Mouse (Mus musculus): ENCODE measurements around the gene Wfdc3. TPM values are rescaled to one million over a fixed set of nuclear protein-coding genes. Genes with fewer than 3 reads are reported as not detected.

Gene Wfdc3
- polyA plus RNA-seq, 1 experiment from 2014 or later, result 1.8 TPM

DNA sequence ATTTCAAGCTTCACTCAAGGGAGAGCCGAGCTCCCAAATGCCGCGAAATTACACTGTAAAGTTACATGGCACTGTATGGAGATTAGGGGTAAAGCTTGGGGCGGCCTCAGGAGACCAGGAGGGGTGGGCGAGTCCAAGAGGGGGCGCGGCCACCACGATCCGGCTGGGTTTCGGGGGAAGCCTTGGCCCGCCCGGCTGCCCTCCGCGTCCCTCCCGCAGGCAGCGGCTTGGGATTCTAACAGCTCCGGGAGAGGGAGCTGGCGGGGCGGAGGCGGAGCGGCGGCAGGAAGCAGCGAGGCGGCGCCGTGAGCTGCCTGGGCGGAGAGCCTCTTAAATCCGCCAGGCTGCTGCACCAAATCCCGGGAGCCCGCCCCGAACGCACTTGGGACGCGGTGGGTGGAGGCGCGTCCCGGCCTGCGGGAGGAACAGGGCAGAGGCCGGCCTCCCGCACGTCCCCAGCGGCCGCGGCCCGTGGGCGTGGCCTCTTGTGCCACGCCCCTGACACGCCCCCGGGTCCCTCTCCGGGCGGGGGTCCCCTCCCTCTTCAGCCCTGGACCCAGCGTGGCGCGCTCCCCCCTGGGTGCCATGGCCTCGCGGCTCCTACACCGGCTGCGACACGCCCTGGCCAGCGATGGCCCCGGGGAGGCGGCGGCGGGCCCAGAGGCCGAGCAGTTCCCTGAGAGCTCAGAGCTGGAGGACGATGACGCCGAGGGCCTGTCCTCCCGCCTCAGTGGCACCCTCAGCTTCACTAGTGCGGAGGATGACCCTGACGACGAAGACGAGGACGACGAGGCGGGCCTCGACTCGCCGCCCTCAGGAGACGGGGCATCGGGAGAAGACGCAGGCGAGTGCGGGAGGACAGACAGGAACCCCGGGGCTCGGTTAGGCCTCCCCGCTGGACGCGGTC lies 40.0 kb upstream of the Wfdc3 start, which contains the start of gene Snx21:
Gene Snx21, plus strand, starts transcription at position 343 of the 907 bp plus-strand sequence.
- Histone ChIP-seq H3K4me2 (replicated peaks) (peak within 1 kb of the TSS; percentile 86), H3K27me3 (replicated peaks) (no peaks in the 10 kb centered on the region), H3K36me3 (peaks cover 4% of the 10 kb centered on the region; the same call in 1 of the 2 replicates), H3K9me3 (no peaks in the 10 kb centered on the region), H3K4me1 (replicated peaks) (peaks cover 18% of the 10 kb centered on the region), H3K27ac (peak within 1 kb of the TSS; percentile 80), H3K4me3 (replicated peaks) (peak within 1 kb of the TSS; percentile 55), H3K9ac (peak within 1 kb of the TSS; percentile 67)
- ATAC-seq, result peak; percentile 96
- under 1% methylated on average over 87 of the region's 89 CpGs for WGBS

DNA sequence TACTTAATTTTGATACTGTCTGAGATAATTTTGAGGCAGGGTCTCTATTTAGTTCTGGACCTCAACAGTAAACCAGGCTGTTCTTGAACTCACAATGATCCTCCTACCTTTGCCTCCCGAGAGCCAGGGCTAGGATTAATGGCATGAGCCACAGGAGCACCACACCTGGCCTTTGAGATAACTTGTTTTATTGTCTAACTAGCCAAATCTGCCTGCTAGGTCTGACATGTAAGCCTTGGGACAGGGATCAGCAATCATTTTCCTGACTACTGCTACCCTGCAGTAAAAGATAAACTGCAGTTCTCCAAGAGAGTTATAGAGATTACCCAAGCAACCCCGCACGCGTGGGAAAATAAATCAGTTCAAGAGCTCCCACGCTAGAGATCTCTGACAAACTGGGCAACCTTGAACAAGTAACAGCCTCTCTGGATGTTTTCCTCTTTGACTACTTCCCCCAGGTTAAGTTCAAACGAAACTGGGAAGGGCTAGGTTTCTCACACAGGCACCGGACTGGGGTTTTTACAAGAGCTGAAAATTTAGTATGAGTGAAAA lies 39.2 kb upstream of the Wfdc3 start:
- WGBS, result 4% methylated on average over 7 of the region's 7 CpGs
- ATAC-seq, result peak; percentile 3; the same call in 1 of the 2 replicates
- Histone ChIP-seq H3K36me3 (peaks cover 4% of the 10 kb centered on the region; the same call in 1 of the 2 replicates), H3K4me2 (replicated peaks) (peak overlapping the region; percentile 86), H3K27me3 (replicated peaks) (no peaks in the 10 kb centered on the region), H3K27ac (peak overlapping the region; percentile 80), H3K4me3 (replicated peaks) (peak overlapping the region; percentile 55), H3K9ac (peak overlapping the region; percentile 67), H3K9me3 (no peaks in the 10 kb centered on the region), H3K4me1 (replicated peaks) (peaks cover 18% of the 10 kb centered on the region)

DNA sequence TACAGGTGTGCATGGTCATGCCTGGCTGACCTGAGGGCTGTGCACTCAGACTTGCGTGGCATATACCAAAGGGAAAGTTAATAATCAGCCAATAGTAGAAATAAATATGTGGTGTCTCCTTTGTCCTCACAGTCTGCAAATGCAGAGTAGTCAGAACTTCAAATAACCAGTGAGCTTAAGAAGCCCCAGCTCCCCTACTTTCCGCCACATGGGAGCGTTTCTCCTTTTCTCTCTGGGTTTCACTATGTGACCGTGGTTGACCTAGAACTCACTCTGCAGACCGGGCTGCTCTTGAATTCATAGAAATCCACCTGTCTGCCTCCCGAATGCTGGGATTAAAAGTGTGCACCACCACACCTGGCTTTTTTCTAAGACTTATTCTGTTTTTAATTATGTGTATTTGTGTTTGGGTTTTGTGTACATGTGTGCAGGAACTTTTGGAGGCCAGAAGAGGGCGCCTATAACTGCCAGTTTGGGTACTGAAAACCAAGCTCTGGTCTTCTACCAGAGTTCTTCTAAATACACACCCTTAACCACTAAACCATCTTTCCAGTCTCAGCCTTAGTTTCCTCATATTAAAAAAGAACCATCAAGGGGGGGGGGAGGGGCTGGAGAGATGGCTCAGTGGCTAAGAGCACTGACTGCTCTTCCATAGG lies 38.3 kb upstream of the Wfdc3 start:
- Histone ChIP-seq H3K4me2 (replicated peaks) (peak overlapping the region; percentile 86; the same call in 1 of the 2 replicates), H3K4me3 (replicated peaks) (no peak overlapping the region), H3K27me3 (replicated peaks) (no peaks in the 10 kb centered on the region), H3K27ac (no peak overlapping the region), H3K9ac (no peak overlapping the region), H3K36me3 (no peaks in the 10 kb centered on the region), H3K9me3 (no peaks in the 10 kb centered on the region), H3K4me1 (replicated peaks) (peaks cover 18% of the 10 kb centered on the region)
- no peak for ATAC-seq
- 72% methylated on average over 7 of the region's 7 CpGs for WGBS

DNA sequence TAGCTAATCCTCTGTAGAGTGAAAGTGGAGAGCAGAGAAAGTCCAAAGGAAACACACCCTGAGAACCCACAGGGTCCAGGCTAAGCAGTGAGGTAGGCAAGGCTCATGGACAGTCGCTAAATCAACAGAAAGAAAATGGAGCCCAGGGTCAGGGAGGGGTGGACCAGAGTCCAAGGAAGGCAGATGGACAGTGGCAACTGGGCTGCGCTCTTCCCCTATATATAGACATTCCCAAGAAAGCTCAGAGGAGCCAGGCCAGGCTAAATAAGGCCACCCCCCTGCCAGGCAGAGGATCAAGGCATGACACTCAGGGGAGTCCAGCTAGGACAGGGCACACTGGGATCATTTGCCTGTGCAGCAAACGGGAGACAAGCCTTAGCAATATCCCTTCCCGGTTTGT lies 36.1 kb upstream of the Wfdc3 start:
- no peaks in the 10 kb centered on the region for H3K27me3 ChIP-seq (replicated peaks)
- 74% methylated on average over 4 of the region's 4 CpGs for WGBS
- H3K27ac ChIP-seq, result no peak overlapping the region
- H3K36me3 ChIP-seq, result no peaks in the 10 kb centered on the region
- no peak for ATAC-seq
- H3K4me1 ChIP-seq (replicated peaks), result peaks cover 10% of the 10 kb centered on the region
- H3K9ac ChIP-seq, result no peak overlapping the region
- no peak overlapping the region for H3K4me2 ChIP-seq (replicated peaks)
- H3K4me3 ChIP-seq (replicated peaks), result no peak overlapping the region
- no peaks in the 10 kb centered on the region for H3K9me3 ChIP-seq

DNA sequence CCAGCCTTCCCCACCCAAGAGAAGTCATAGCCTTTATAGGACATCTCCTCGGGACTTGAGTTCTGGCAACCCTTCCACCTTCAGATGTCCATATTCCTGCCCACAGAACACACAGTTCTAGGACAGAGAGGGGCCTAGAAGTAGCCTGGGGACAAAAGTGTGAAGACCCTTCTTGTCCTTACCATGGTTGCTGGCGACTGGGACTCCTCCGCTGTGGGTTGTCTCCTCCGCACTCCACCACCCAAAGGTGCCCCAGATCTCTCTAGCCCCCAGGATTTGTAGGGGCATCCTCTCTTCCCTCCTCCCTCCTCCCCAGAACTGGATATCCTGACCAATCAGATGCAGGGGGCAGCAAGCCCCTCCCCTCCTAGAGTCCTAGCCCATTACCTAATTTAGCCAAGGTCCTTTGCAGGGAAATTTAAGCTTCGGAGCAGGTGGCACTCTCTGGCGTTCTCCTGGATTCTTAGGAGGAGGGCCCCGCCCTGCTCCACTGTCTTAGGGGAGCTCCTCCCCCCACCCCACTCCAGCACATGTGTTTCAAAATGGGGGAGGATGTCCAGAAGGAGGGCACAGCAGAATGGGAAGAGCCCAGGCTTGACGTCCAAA lies 33.9 kb upstream of the Wfdc3 start, which contains the start of gene Tnnc2:
Gene Tnnc2, minus strand, starts transcription at position 487 of the 606 bp plus-strand sequence.
- ATAC-seq, result no peak
- H3K9me3 ChIP-seq, result no peaks in the 10 kb centered on the region
- WGBS, result 62% methylated on average over 8 of the region's 8 CpGs

DNA sequence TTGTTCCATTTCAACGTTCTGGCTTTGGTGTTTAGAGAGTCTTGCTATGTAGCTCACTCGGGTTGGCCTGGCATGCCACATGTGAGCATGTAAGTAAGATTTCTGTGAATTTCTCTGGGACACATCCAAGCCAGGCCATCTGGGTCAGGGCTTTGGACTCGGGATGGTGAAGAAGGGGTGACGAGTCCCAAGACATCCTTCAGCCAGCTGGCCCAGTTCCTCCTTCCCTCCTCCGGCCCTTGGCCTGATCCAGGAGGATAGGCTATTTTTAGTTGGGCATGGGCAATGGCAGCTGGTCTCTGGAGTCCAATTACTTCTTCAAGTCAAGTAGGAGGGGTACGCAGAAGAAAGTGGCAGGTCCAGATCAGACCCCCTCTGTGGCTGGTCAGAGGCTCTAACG lies 33.1 kb upstream of the Wfdc3 start:
- H3K36me3 ChIP-seq, result no peaks in the 10 kb centered on the region
- H3K4me3 ChIP-seq (replicated peaks), result no peak overlapping the region
- WGBS, result 75% methylated on average over 7 of the region's 7 CpGs
- H3K27me3 ChIP-seq (replicated peaks), result no peaks in the 10 kb centered on the region
- H3K9me3 ChIP-seq, result no peaks in the 10 kb centered on the region
- H3K27ac ChIP-seq, result no peak overlapping the region
- no peak overlapping the region for H3K4me2 ChIP-seq (replicated peaks)
- H3K9ac ChIP-seq, result no peak overlapping the region
- ATAC-seq, result no peak
- no peaks in the 10 kb centered on the region for H3K4me1 ChIP-seq (replicated peaks)

More for the DNA sequence above, 33.9 kb upstream of the Wfdc3 start, which contains the start of gene Tnnc2:
- Histone ChIP-seq H3K4me3 (replicated peaks) (no peak within 1 kb of the TSS), H3K4me2 (replicated peaks) (no peak within 1 kb of the TSS), H3K27ac (no peak within 1 kb of the TSS), H3K36me3 (no peaks in the 10 kb centered on the region), H3K27me3 (replicated peaks) (no peaks in the 10 kb centered on the region), H3K4me1 (replicated peaks) (peaks cover under 1% of the 10 kb centered on the region; the same call in 1 of the 2 replicates), H3K9ac (no peak within 1 kb of the TSS)

DNA sequence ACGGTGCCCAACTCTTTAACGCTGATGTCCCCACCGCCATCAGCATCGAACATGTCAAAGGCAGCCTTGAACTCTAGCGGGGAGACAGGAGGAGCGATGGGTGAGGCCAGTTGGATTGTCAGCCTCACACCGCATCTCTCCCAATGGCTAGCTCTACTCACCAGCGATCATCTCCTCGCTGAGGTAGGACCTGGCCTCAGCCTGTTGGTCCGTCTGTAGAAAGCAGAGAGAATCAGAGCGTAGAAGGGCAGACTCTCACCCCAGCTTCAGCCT lies 32.2 kb upstream of the Wfdc3 start:
- Histone ChIP-seq H3K4me3 (replicated peaks) (no peak overlapping the region), H3K27me3 (replicated peaks) (no peaks in the 10 kb centered on the region), H3K4me1 (replicated peaks) (no peaks in the 10 kb centered on the region; the same call in 1 of the 2 replicates), H3K4me2 (replicated peaks) (no peak overlapping the region), H3K36me3 (no peaks in the 10 kb centered on the region), H3K9ac (no peak overlapping the region), H3K27ac (no peak overlapping the region), H3K9me3 (no peaks in the 10 kb centered on the region)
- WGBS, result 90% methylated on average over 11 of the region's 11 CpGs
- no peak for ATAC-seq

DNA sequence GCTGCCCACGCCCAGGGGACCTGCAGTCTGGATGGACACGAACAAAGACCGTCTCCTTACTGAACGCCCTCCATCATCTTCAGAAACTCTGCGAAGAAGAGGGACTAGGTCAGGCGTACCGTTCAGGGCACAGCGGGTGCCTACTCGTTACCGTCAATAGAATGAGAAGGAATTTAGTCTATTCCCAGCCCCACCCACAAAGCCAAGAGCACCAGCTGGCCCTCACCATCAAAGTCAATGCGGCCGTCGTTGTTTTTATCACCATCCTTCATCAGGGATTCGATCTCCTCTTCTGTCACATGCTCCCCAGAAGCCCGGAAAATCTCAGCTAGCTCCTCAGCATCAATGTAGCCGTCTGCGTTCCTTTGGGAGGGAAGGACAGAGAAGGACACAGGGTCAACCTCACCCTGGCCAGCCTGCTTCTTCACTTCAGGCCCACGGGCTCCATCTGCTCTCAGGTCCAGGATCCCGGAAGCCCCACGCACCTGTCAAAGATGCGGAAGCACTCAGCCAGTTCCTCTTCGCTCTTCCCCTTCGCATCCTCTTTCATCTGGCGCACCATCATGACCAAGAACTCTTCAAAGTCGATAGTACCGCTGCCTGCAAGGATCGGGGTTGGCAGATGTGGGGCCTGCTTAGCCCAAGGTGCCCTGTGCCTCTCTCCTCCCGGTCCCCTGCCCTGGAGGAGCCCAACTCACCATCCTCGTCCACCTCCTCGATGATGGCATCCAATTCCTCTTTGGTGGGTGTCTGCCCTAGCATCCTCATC lies 31.7 kb upstream of the Wfdc3 start:
- 84% methylated on average over 30 of the region's 30 CpGs for WGBS

DNA sequence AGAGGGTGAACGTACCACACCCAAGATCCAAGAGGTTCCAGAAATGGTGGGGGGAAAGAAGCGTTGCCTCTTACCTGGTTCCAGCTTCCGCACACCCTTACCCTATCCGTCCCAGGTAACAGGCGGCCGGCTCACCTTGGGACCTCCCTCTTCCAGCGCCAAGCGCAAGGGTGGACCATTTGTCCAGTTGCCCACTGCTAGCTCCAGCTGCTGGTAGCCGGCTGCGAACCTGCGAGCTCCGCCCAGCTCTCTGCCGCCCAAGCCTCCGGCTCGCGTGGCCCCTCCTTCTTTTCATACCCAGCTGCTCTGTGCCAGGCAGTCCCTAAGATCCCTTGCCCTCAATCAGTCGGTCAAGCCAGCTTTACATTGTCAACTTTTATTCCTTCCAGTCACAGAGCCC lies 31.1 kb upstream of the Wfdc3 start:
- H3K4me2 ChIP-seq (replicated peaks), result no peak overlapping the region
- ATAC-seq, result no peak
- H3K27me3 ChIP-seq (replicated peaks), result no peaks in the 10 kb centered on the region
- no peak overlapping the region for H3K27ac ChIP-seq
- H3K36me3 ChIP-seq, result no peaks in the 10 kb centered on the region
- 53% methylated on average over 17 of the region's 17 CpGs for WGBS
- no peaks in the 10 kb centered on the region for H3K9me3 ChIP-seq
- H3K4me1 ChIP-seq (replicated peaks), result peaks cover 5% of the 10 kb centered on the region
- no peak overlapping the region for H3K4me3 ChIP-seq (replicated peaks)
- H3K9ac ChIP-seq, result no peak overlapping the region

More for the DNA sequence above, 31.7 kb upstream of the Wfdc3 start:
- Histone ChIP-seq H3K4me1 (replicated peaks) (no peaks in the 10 kb centered on the region; the same call in 1 of the 2 replicates), H3K4me2 (replicated peaks) (no peak overlapping the region), H3K27me3 (replicated peaks) (no peaks in the 10 kb centered on the region), H3K4me3 (replicated peaks) (no peak overlapping the region), H3K36me3 (no peaks in the 10 kb centered on the region), H3K27ac (no peak overlapping the region), H3K9ac (no peak overlapping the region), H3K9me3 (no peaks in the 10 kb centered on the region)
- no peak for ATAC-seq

DNA sequence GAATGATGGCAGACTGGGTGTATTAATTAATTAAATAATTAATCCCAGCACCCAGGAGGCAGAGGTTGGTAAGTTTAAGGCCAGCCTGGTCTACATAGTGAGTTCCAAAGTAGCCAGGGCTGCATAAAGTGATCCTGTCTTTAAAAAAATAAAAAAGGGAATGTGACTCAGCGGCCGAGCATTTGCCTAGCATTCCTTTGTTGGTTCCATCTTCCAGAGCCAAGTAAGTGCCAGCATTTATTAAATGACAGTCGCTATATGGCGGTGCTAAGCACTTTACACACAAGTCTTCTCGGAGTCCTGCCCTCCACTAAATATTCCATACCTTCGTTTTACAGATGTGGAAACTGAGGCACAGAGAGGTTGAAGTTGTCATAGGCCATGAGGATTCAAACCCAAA lies 30.4 kb upstream of the Wfdc3 start:
- Histone ChIP-seq H3K4me1 (replicated peaks) (peaks cover 11% of the 10 kb centered on the region), H3K27ac (no peak overlapping the region), H3K4me2 (replicated peaks) (no peak overlapping the region), H3K9me3 (no peaks in the 10 kb centered on the region), H3K4me3 (replicated peaks) (no peak overlapping the region), H3K9ac (no peak overlapping the region), H3K27me3 (replicated peaks) (no peaks in the 10 kb centered on the region), H3K36me3 (peaks cover 2% of the 10 kb centered on the region)
- 71% methylated on average over 6 of the region's 6 CpGs for WGBS
- ATAC-seq, result no peak

DNA sequence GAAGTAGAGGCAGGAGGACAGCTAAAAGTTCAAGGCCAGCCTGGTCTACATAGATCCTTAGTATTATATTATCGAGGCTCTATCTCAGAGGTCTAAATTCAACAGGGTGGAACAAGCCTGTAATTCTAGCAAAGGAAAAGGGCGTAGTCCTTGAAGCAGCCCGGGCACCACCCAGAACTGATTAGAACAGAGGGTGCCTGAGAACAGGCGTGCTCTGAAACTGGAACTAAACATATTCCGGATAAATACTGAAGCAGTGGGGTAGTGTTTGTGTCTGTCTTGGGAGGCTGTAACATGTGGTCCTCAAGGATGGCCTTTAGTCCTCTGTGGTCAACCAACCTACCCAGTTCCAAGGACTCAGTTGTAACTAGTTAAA lies 28.2 kb upstream of the Wfdc3 start:
- no peak overlapping the region for H3K4me2 ChIP-seq (replicated peaks)
- no peaks in the 10 kb centered on the region for H3K27me3 ChIP-seq (replicated peaks)
- peak overlapping the region; percentile 22; the same call in 1 of the 2 replicates for H3K27ac ChIP-seq
- ATAC-seq, result no peak; the same call in 1 of the 2 replicates
- H3K9me3 ChIP-seq, result no peaks in the 10 kb centered on the region
- no peak overlapping the region for H3K4me3 ChIP-seq (replicated peaks)
- peaks cover 2% of the 10 kb centered on the region for H3K36me3 ChIP-seq
- peaks cover 20% of the 10 kb centered on the region for H3K4me1 ChIP-seq (replicated peaks)
- WGBS, result 72% methylated on average over 5 of the region's 5 CpGs
- H3K9ac ChIP-seq, result no peak overlapping the region

Measured in intestine, embryonic 15.5 days (tissue).